In the genomic region with DNA sequence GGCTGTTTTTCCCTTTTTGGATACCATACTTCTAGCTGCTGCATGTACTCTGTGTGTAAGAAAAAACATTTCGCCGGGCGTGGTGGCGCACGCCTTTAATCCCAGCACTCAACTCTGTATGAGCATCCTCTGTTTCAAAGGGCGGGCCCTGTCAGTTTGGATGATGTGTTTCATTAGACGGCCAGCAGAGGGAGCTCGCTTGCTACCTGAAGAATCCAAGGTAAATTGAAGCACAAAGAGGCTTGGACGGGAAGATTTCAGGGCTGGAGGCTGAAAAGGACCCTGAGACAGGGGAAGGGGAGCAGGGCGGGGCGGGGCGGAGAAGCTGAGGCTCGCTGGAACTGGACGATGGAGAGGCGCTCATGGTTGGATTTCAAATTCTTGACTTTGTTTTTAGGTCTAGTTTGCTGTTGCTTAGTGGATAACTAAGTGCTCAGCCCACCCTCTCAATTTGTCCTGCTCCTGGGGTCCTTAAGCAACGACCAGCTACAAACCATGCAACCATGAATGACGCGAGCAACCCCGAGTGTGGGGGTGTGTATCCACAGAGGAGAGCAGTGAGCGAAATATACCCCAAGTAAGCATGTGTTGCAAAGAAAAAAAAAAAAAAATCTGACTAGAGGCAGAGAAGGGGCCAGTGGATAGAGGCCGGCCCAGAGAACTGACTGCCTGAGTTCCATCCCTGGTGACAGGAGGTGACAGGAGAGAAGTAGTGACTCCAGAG, we compare ENCODE assay signal across 9 mouse cellular contexts. TPM values are rescaled to one million over a fixed set of nuclear protein-coding genes. Genes with fewer than 3 reads are reported as not detected.
DNase-seq lines count a peak whose midpoint lies in the region; ATAC-seq and TF ChIP-seq lines count a peak whose summit lies in the region.
"Had no signal": no experiment of that assay in that cellular context is flagged by ENCODE, and none has a peak within 500 bp of the region (broad histone marks: within the 10 kb centered on the region; RNA-seq: fewer than 3 reads in every experiment).

No protein-coding gene starts in this region.

- dilution Hi-C loops in CH12.LX (cut with MboI; ENCODE audit: extremely low pct_ligation_motif_present, extremely low pct_unique_long_range_greater_than_20kb, low sequenced_read_pairs), result no loop called here

- TF ChIP-seq CTCF in CH12.LX (conservative IDR thresholded peaks at IDR 0.05 in 1 of 2, IDR thresholded peaks at IDR 0.05 in 1 of 2; ENCODE audit: low read depth in 2 of 2, low read length in 2 of 2), result peak; percentile 31 to 93; a peak in 2 of 4 replicates
- TF ChIP-seq CTCF in stomach, postnatal 0 days (IDR thresholded peaks at IDR 0.05; ENCODE audit: low read depth), result peak; percentile 94

- no peak for ATAC-seq in heart, embryonic 15.5 days (replicated peaks; ENCODE audit: insufficient number of reproducible peaks, insufficient read depth, low FRiP score, low read depth)
- ATAC-seq in liver, embryonic 13.5 days (ENCODE audit: low read depth), result no peak
- ATAC-seq in neural tube, embryonic 13.5 days (ENCODE audit: low read depth), result peak; percentile 64; the same call in 1 of the 2 replicates
- ATAC-seq in stomach, postnatal 0 days (ENCODE audit: low FRiP score, low TSS enrichment), result peak; percentile 34

- H3K9me3 ChIP-seq in CH12.LX (replicated peaks; ENCODE audit: low read length), result peaks cover 3% of the 10 kb centered on the region
- no peaks in the 10 kb centered on the region for H3K9me3 ChIP-seq in heart, embryonic 15.5 days (replicated peaks)
- H3K9me3 ChIP-seq in liver, embryonic 13.5 days (replicated peaks), result no peaks in the 10 kb centered on the region
- no peaks in the 10 kb centered on the region for H3K9me3 ChIP-seq in neural tube, embryonic 13.5 days
- H3K9me3 ChIP-seq in stomach, postnatal 0 days (ENCODE audit: control insufficient read depth, low read length), result no peaks in the 10 kb centered on the region

- no peaks in the 10 kb centered on the region for H3K27me3 ChIP-seq in CH12.LX (replicated peaks)
- no peaks in the 10 kb centered on the region for H3K27me3 ChIP-seq in heart, embryonic 15.5 days
- no peaks in the 10 kb centered on the region for H3K27me3 ChIP-seq in liver, embryonic 13.5 days
- no peaks in the 10 kb centered on the region for H3K27me3 ChIP-seq in neural tube, embryonic 13.5 days
- no peaks in the 10 kb centered on the region for H3K27me3 ChIP-seq in stomach, postnatal 0 days (ENCODE audit: control insufficient read depth, insufficient read depth, low read length)

- no peak for TF ChIP-seq EP300 in CH12.LX (IDR thresholded peaks at IDR 0.05; ENCODE audit: low read length)
- no peak for TF ChIP-seq EP300 in stomach, postnatal 0 days (optimal IDR thresholded peaks at IDR 0.05)

- H3K36me3 ChIP-seq in CH12.LX (replicated peaks in 1 of 2; ENCODE audit: control insufficient read depth in 1 of 2, insufficient read depth in 1 of 2, low read length in 1 of 2), result no peaks in the 10 kb centered on the region
- H3K36me3 ChIP-seq in heart, embryonic 15.5 days, result no peaks in the 10 kb centered on the region
- H3K36me3 ChIP-seq in liver, embryonic 13.5 days, result no peaks in the 10 kb centered on the region
- no peaks in the 10 kb centered on the region for H3K36me3 ChIP-seq in neural tube, embryonic 13.5 days
- H3K36me3 ChIP-seq in stomach, postnatal 0 days (ENCODE audit: control insufficient read depth, insufficient read depth, low read length), result no peaks in the 10 kb centered on the region
- H3K36me3 ChIP-seq: liver, embryonic 15.5 days had no signal

- peaks cover 0 to 9% of the 10 kb centered on the region in 2 experiments; a peak in 2 of 4 replicates for H3K4me1 ChIP-seq in CH12.LX (ENCODE audit: control insufficient read depth in 1 of 2, insufficient read depth in 2 of 2)
- peaks cover 6% of the 10 kb centered on the region; the same call in 1 of the 2 replicates for H3K4me1 ChIP-seq in heart, embryonic 15.5 days (replicated peaks)
- no peaks in the 10 kb centered on the region for H3K4me1 ChIP-seq in liver, embryonic 13.5 days (replicated peaks)
- H3K4me1 ChIP-seq in neural tube, embryonic 13.5 days (replicated peaks), result peaks cover 10% of the 10 kb centered on the region
- no peaks in the 10 kb centered on the region for H3K4me1 ChIP-seq in stomach, postnatal 0 days (replicated peaks; ENCODE audit: control insufficient read depth, insufficient read depth)
- H3K4me1 ChIP-seq: liver, embryonic 15.5 days had no signal

- peak; percentile 83 for DNase-seq in CH12.LX (ENCODE audit: extremely low read depth)
- DNase-seq in c-Kit-negative CD71-positive TER-119-positive erythroid progenitor cells, embryonic 14.5 days (ENCODE audit: low read depth, low spot score), result peak; percentile 57
- DNase-seq in fibroblast of lung, adult 2 months (ENCODE audit: low read depth), result peak; percentile 40
- peak; percentile 84 for DNase-seq in kidney, postnatal 14 days
- DNase-seq in liver, embryonic 13.5 days, result peak; percentile 45
- DNase-seq in stomach, postnatal 0 days (ENCODE audit: low spot score), result peak; percentile 83

- in situ Hi-C loops in CH12.LX (cut with MboI; ENCODE audit: low pct_ligation_motif_present, low pct_unique_long_range_greater_than_20kb, low sequenced_read_pairs), result loop anchor here (25.0 kb wide), 1 partner anchor 1136 kb away; no protein-coding TSS in a partner anchor

- no peak overlapping the region for H3K27ac ChIP-seq in CH12.LX (ENCODE audit: insufficient read depth, low read depth)
- H3K27ac ChIP-seq in heart, embryonic 15.5 days, result no peak overlapping the region
- H3K27ac ChIP-seq in liver, embryonic 13.5 days, result no peak overlapping the region
- H3K27ac ChIP-seq in neural tube, embryonic 13.5 days (replicated peaks), result peak overlapping the region; percentile 23; the same call in 1 of the 2 replicates
- H3K27ac ChIP-seq in stomach, postnatal 0 days (replicated peaks), result no peak overlapping the region
- H3K27ac ChIP-seq: liver, embryonic 15.5 days had no signal

- no peak for TF ChIP-seq POLR2A in CH12.LX (IDR thresholded peaks at IDR 0.05; ENCODE audit: low read depth, low read length)

- H3K4me3 ChIP-seq in CH12.LX (replicated peaks in 1 of 3; ENCODE audit: low read depth in 2 of 3, low read length in 2 of 3, poor library complexity in 1 of 3), result no peak overlapping the region
- no peak overlapping the region for H3K4me3 ChIP-seq in heart, embryonic 15.5 days
- H3K4me3 ChIP-seq in liver, embryonic 13.5 days (replicated peaks), result no peak overlapping the region
- no peak overlapping the region for H3K4me3 ChIP-seq in neural tube, embryonic 13.5 days
- H3K4me3 ChIP-seq in stomach, postnatal 0 days (ENCODE audit: low read depth, low read length), result no peak overlapping the region
- H3K4me3 ChIP-seq: liver, embryonic 15.5 days had no signal

- TF ChIP-seq RAD21 in CH12.LX (IDR thresholded peaks at IDR 0.05; ENCODE audit: low read depth, low read length), result peak; percentile 87

- no peak overlapping the region for H3K9ac ChIP-seq in CH12.LX (ENCODE audit: insufficient read depth, low read depth)
- no peak overlapping the region for H3K9ac ChIP-seq in heart, embryonic 15.5 days
- no peak overlapping the region for H3K9ac ChIP-seq in liver, embryonic 13.5 days
- peak overlapping the region; percentile 49 for H3K9ac ChIP-seq in neural tube, embryonic 13.5 days
- no peak overlapping the region for H3K9ac ChIP-seq in stomach, postnatal 0 days (ENCODE audit: low read length)
- H3K9ac ChIP-seq: liver, embryonic 15.5 days had no signal

- WGBS in heart, embryonic 15.5 days, result 13% methylated on average over 21 of the region's 21 CpGs
- 19% methylated on average over 21 of the region's 21 CpGs for WGBS in liver, embryonic 13.5 days (ENCODE audit: insufficient replicate concordance)
- 17% methylated on average over 21 of the region's 21 CpGs for WGBS in neural tube, embryonic 13.5 days
- WGBS in stomach, postnatal 0 days, result 13% methylated on average over 21 of the region's 21 CpGs

- H3K4me2 ChIP-seq in CH12.LX (ENCODE audit: insufficient read depth, low read depth, poor library complexity, severe bottlenecking), result peak overlapping the region; percentile 55
- H3K4me2 ChIP-seq in heart, embryonic 15.5 days, result peak overlapping the region; percentile 47
- no peak overlapping the region for H3K4me2 ChIP-seq in liver, embryonic 13.5 days
- H3K4me2 ChIP-seq in neural tube, embryonic 13.5 days, result peak overlapping the region; percentile 44
- no peak overlapping the region for H3K4me2 ChIP-seq in stomach, postnatal 0 days (replicated peaks; ENCODE audit: low read depth)
- H3K4me2 ChIP-seq: liver, embryonic 15.5 days had no signal

- H3K79me2 ChIP-seq in CH12.LX (replicated peaks; ENCODE audit: control insufficient read depth, extremely low read depth, insufficient read depth, poor library complexity, severe bottlenecking), result no peaks in the 10 kb centered on the region

TF ChIP-seq in CH12.LX, 34 proteins besides CTCF, POLR2A, EP300 and RAD21:
- TF ChIP-seq ZC3H11A (IDR thresholded peaks at IDR 0.05; ENCODE audit: low read depth, low read length), result peak; percentile 56
- TF ChIP-seq ELF1 (IDR thresholded peaks at IDR 0.05; ENCODE audit: low read depth, low read length), result no peak
- no peak for TF ChIP-seq IRF4 (IDR thresholded peaks at IDR 0.05; ENCODE audit: low read depth, low read length)
- TF ChIP-seq JUND (conservative IDR thresholded peaks at IDR 0.05; ENCODE audit: low read depth, low read length), result no peak
- peak; percentile 84 for TF ChIP-seq SMC3 (IDR thresholded peaks at IDR 0.05; ENCODE audit: low read depth, low read length)

RNA-seq across cellular contexts. Expression of a gene that starts 31.6 kb away (rescaled TPM):
- total RNA-seq in CH12.LX (2012; rRNA removed) (698 and 751 TPM in 2 replicates), CH12.LX (2014; rRNA removed) (1,876 and 2,057 TPM in 2 replicates)
- 1,607 and 1,716 TPM in 2 replicates for polyA plus RNA-seq in CH12.LX (2012; ENCODE audit: insufficient read length, low read depth)
- 751 and 926 TPM in 2 replicates for polyA plus RNA-seq in heart, embryonic 15.5 days (2015; fragmentation: Nextera tagmentation; extraction: Ambion mirVana)
- polyA plus RNA-seq in liver, embryonic 13.5 days (2015; fragmentation: Nextera tagmentation; extraction: Ambion mirVana), result 680 and 730 TPM in 2 replicates
- 917 and 951 TPM in 2 replicates for polyA plus RNA-seq in neural tube, embryonic 13.5 days (2015; fragmentation: Nextera tagmentation; extraction: Ambion mirVana)
- 1,101 and 1,127 TPM in 2 replicates for polyA plus RNA-seq in stomach, postnatal 0 days (2015; fragmentation: Nextera tagmentation; extraction: Ambion mirVana)

Comparison
In these comparisons a context has a peak if more than half of its experiments do, and no peak if none do; other contexts are left out.
1. H3K4me2 ChIP-seq: peak in CH12.LX (single experiment), heart, embryonic 15.5 days (single experiment) and neural tube, embryonic 13.5 days (single experiment); none in liver, embryonic 13.5 days (single experiment) and stomach, postnatal 0 days (single experiment).
2. ATAC-seq: peak in neural tube, embryonic 13.5 days (single experiment) and stomach, postnatal 0 days (single experiment); none in heart, embryonic 15.5 days (single experiment) and liver, embryonic 13.5 days (single experiment).
3. Peak in every context shown above with its lines, with median percentiles within 50 percentile points of each other: DNase-seq.